Mouse (Mus musculus) myocyte (in vitro differentiated cells): ENCODE results near the gene Tex22. TPM values are rescaled to one million over a fixed set of nuclear protein-coding genes. Genes with fewer than 3 reads are reported as not detected.
A peak's percentile ranks its signal among the peaks of the same experiment; 100 is the strongest.

Experiments
- H3K27me3 ChIP-seq: one replicate; pipeline ENCODE4 v1.6.1; 2011; ENCODE audit not compliant: control insufficient read depth, insufficient read depth, insufficient read length
- H3K36me3 ChIP-seq: one replicate; pipeline ENCODE4 v1.6.1; 2011; ENCODE audit not compliant: control insufficient read depth, insufficient read depth
- H3K4me2 ChIP-seq: one replicate; pipeline ENCODE4 v1.6.1; 2011; ENCODE audit warnings: low read depth, control low read depth
- H3K4me3 ChIP-seq: one replicate; pipeline ENCODE4 v1.5.1; 2011; ENCODE audit warnings: mild to moderate bottlenecking, control low read depth, moderate library complexity
- H3K79me2 ChIP-seq: one replicate; pipeline ENCODE4 v1.6.1; 2011; ENCODE audit not compliant: control insufficient read depth, insufficient read depth
- H3ac ChIP-seq: one replicate; pipeline ENCODE4 v1.6.1; 2011; ENCODE audit not compliant: control insufficient read depth, insufficient read length
- E2F4 ChIP-seq: IDR thresholded peaks from one replicate; pipeline ENCODE4 v1.6.1; 2011; ENCODE audit warnings: mild to moderate bottlenecking, control low read depth, moderate library complexity; ENCODE audit not compliant: insufficient read depth
- MYOD1 ChIP-seq, 3 experiments: IDR thresholded peaks; one replicate each; pipeline ENCODE4 v1.6.1; 2011; ENCODE audit warnings: control low read depth in 2 of 3, low read depth in 2 of 3, mild to moderate bottlenecking in 2 of 3, moderate library complexity in 1 of 3; ENCODE audit not compliant: insufficient read length in 2 of 3, control insufficient read depth in 1 of 3
- MYOG ChIP-seq, 3 experiments: IDR thresholded peaks; one replicate each; pipeline ENCODE4 v1.6.1; 2011; ENCODE audit warnings: control low read depth in 2 of 3, low read depth in 2 of 3, mild to moderate bottlenecking in 2 of 3; ENCODE audit not compliant: insufficient read length in 2 of 3, control insufficient read depth in 1 of 3, insufficient read depth in 1 of 3
- POLR2A ChIP-seq: IDR thresholded peaks from one replicate; pipeline ENCODE4 v1.6.1; 2011; ENCODE audit warnings: low read depth, mild to moderate bottlenecking, control low read depth, moderate library complexity; ENCODE audit not compliant: insufficient read length
- SRF ChIP-seq: IDR thresholded peaks from one replicate; pipeline ENCODE4 v1.6.1; 2011; ENCODE audit warnings: low read depth; ENCODE audit not compliant: control insufficient read depth, insufficient read length
- TCF12 ChIP-seq: IDR thresholded peaks from one replicate; pipeline ENCODE4 v1.6.1; 2011; ENCODE audit warnings: mild to moderate bottlenecking, control low read depth; ENCODE audit not compliant: poor library complexity, insufficient read depth, severe bottlenecking
- polyA plus RNA-seq: library from polyadenylated mRNA; unstranded; fragments of >200 nt; fragmentation: generic; extraction: Trizol; gene quantifications from one replicate; pipeline ENCODE4 v1.2.1, GENCODE M21; 2012; ENCODE audit warnings: missing spikeins

Tex22 gene
- polyA plus RNA-seq, 1 experiment, result 0.11 TPM

DNA sequence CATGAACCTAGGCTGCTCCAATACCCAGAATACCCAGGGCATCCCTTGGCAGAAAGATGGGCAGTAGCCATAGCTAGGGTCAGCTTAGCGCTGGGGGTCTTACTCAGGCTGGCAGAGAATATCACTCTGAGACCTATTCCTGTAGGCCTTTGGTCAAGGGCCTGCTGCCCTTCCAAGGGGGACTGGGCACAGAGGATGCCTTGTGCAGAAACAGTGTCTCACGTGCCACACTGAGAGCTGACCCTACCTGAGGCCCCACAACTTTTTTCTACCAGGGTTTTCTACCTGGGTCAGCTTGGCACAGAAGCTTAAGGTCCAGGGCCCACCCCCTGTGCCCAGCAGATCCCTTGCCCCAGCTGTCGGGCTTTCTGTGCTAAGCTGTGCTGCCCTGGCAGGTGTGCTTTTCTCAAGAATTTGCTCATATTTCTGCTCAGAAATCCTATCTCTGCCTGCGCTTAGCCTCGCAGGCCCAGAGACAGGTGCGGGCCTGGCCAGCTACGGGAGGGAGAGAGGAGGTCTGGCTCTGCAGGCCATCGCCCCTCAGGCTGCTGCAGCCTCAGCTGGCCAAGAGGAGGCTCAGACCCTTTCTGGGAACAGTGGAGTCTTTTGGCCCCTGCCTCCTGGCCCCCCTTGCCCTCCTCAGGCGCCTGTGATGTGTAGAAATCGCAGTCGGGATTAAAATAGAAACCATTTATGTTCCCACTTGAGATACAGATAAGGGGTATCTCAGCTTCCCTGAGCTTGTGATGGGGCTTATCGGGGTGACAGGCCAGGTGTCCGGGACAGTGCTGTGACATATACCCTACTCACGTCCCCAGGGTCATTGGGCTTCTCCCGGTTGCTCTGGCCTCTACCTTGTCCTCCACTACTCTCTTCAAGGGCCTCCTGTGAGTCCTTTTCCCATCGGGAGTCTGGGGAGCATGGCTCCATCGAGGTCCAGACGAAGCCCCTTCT, 63.2 kb downstream of the Tex22 start:
- Histone ChIP-seq H3K36me3 (peaks cover 8% of the 10 kb centered on the region), H3K79me2 (peaks cover 21% of the 10 kb centered on the region), H3K4me3 (no peak overlapping the region), H3K4me2 (no peak overlapping the region), H3K27me3 (no peaks in the 10 kb centered on the region), H3ac (no peak overlapping the region)
- peak in 2 of 3 experiments; percentile 53 to 86 for TF ChIP-seq MYOG (IDR thresholded peaks at IDR 0.05; ENCODE audit: control insufficient read depth in 1 of 3, insufficient read depth in 1 of 3, insufficient read length in 2 of 3, low read depth in 2 of 3)
- TF ChIP-seq POLR2A, result no peak
- peak in 2 of 3 experiments; percentile 31 to 62 for TF ChIP-seq MYOD1 (IDR thresholded peaks at IDR 0.05; ENCODE audit: control insufficient read depth in 1 of 3, insufficient read length in 2 of 3, low read depth in 2 of 3)

DNA sequence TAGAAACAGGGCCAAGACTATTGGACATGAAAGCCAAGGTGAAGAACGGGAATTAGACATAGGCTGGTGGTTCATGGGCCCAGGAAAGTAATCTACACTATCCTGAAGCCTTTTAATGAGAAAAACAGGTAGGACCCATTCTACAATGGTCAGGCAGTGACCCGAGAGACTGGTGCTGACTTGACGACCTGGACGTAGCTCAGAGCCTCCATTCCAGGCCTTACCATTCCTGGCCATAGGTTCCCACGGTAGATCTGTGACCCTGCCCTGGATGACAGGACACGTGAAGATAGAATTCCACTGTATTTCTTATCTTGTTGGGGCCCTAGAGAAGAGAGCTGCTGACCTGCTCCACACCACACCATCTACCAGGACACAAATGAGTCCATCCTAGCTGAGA, 64.0 kb downstream of the Tex22 start:
- H3K4me2 ChIP-seq, result no peak overlapping the region

More for the DNA sequence above, 64.0 kb downstream of the Tex22 start:
- Histone ChIP-seq H3K4me3 (no peak overlapping the region), H3K27me3 (no peaks in the 10 kb centered on the region), H3ac (no peak overlapping the region), H3K36me3 (peaks cover 8% of the 10 kb centered on the region), H3K79me2 (peaks cover 27% of the 10 kb centered on the region)
- TF ChIP-seq E2F4 (no peak), TCF12 (no peak), SRF (no peak), MYOD1 (IDR thresholded peaks at IDR 0.05; ENCODE audit: control insufficient read depth in 1 of 3, insufficient read length in 2 of 3, low read depth in 2 of 3) (no peak)

Other genes starting within 250 kb of the Tex22 start
- 21.5 TPM for gene Cdca4, start 245.1 kb upstream of the Tex22 start, polyA plus RNA-seq
- 0.02 TPM for gene Gpr132, start 206.3 kb upstream of the Tex22 start, polyA plus RNA-seq
- 51.8 TPM for gene Jag2, start 144.7 kb upstream of the Tex22 start, polyA plus RNA-seq
- 94.9 TPM for gene Nudt14, start 132.4 kb upstream of the Tex22 start, polyA plus RNA-seq
- gene Btbd6, start 98.0 kb upstream of the Tex22 start, polyA plus RNA-seq, result 16.3 TPM
- 27.9 TPM for gene Brf1, start 73.8 kb upstream of the Tex22 start, polyA plus RNA-seq
- 89.3 TPM for gene Pacs2, start 60.0 kb upstream of the Tex22 start, polyA plus RNA-seq
- gene Mta1, start 23.8 kb downstream of the Tex22 start, polyA plus RNA-seq, result 101 TPM
- 1,146 TPM for gene Crip2, start 65.7 kb downstream of the Tex22 start, polyA plus RNA-seq
- 1,677 TPM for gene Crip1, start 71.8 kb downstream of the Tex22 start, polyA plus RNA-seq
- gene Tedc1, start 81.9 kb downstream of the Tex22 start, polyA plus RNA-seq, result 6.6 TPM
- 4.1 TPM for gene Tmem121, start 111.4 kb downstream of the Tex22 start, polyA plus RNA-seq